Mouse (Mus musculus) G1E (cell line): ENCODE data around the gene Lypla2.

ENCODE experiments used
- CTCF ChIP-seq: IDR thresholded peaks from 2 replicates; pipeline ENCODE4 v1.5.1; 2012; ENCODE audit warnings: low read depth, low read length, inconsistent platforms, mixed read lengths
- GATA1 ChIP-seq: IDR thresholded peaks from 2 replicates; pipeline ENCODE4 v1.6.1; 2012; ENCODE audit warnings: borderline replicate concordance, low read length, inconsistent platforms, mixed read lengths
- GATA2 ChIP-seq: IDR thresholded peaks from 2 replicates; pipeline ENCODE4 v1.6.1; 2012; ENCODE audit warnings: low read depth, low read length, inconsistent platforms, borderline replicate concordance
- POLR2AphosphoS5 ChIP-seq: IDR thresholded peaks from 2 replicates; pipeline ENCODE4 v1.6.1; 2012; ENCODE audit warnings: low read depth, low read length, inconsistent platforms; ENCODE audit not compliant: insufficient replicate concordance

DNA sequence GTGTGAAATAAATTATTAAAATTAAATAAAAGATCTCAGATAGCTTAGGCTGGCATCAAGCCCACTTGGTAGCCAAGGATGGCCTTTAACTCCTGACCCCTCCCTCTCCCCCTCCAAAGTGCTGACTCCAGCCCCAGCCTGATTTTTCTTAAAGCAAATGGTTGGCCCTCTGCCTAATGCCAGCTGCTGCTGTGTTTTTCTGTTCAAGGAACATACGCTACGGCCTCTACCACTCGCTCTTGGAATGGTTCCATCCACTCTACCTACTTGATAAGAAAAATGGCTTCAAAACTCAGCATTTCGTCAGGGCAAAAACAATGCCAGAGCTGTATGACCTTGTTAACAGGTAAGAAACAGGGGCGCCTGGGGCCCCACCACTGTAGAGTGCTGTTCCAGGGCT, 47.1 kb downstream of the Lypla2 start:
- TF ChIP-seq CTCF (no peak), GATA1 (no peak), GATA2 (no peak), POLR2AphosphoS5 (no peak)
